ENCODE assay signal across 16 mouse cellular contexts in genomic region chr14:34190361-34190760, GRCm38 (mm10). TPM values are rescaled to one million over a fixed set of nuclear protein-coding genes. Genes with fewer than 3 reads are reported as not detected.
DNase-seq lines count a peak whose midpoint lies in the region; ATAC-seq lines count a peak whose summit lies in the region.
"Had no signal": no experiment of that assay in that cellular context is flagged by ENCODE, and none has a peak within 500 bp of the region (broad histone marks: within the 10 kb centered on the region; RNA-seq: fewer than 3 reads in every experiment).

No protein-coding gene starts in this region.

- H3K4me3 ChIP-seq in heart, embryonic 12.5 days = no peak overlapping the region
- H3K4me3 ChIP-seq: forebrain, embryonic 10.5 days had no signal

- no peak overlapping the region for H3K9ac ChIP-seq in heart, embryonic 12.5 days
- H3K9ac ChIP-seq: hindbrain, embryonic 14.5 days had no signal

- no peak overlapping the region for H3K4me2 ChIP-seq in heart, embryonic 12.5 days
- H3K4me2 ChIP-seq: hindbrain, embryonic 14.5 days had no signal

- intact Hi-C loops in heart, postnatal 36 days (cut with DNase I) = no loop called here

- no peaks in the 10 kb centered on the region for H3K36me3 ChIP-seq in heart, embryonic 12.5 days
- H3K36me3 ChIP-seq: forebrain, embryonic 10.5 days had no signal

- ATAC-seq in heart, embryonic 12.5 days (ENCODE audit: insufficient number of reproducible peaks, low FRiP score) = peak; percentile 88
- ATAC-seq in erythroid progenitor cell, adult 5-6 weeks (replicated peaks; ENCODE audit: low FRiP score, poor library complexity, severe bottlenecking) = peak; percentile 65; the same call in 1 of the 2 replicates
- ATAC-seq: CD4-positive, CD25-positive, alpha-beta regulatory T cell, adult 4 months had no signal

- peaks cover 8% of the 10 kb centered on the region for H3K4me1 ChIP-seq in heart, embryonic 12.5 days (replicated peaks)
- H3K4me1 ChIP-seq: forebrain, embryonic 10.5 days had no signal

- no peak for DNase-seq in heart, postnatal 36 days
- DNase-seq in adrenal gland, adult 8-10 months = peak; percentile 62
- DNase-seq in left cerebral cortex, adult 11 months (ENCODE audit: low spot score) = no peak
- no peak for DNase-seq in cerebellum, adult 9-11 months
- no peak for DNase-seq in ovary, postnatal 10 days (ENCODE audit: low spot score)
- DNase-seq in layer of hippocampus, adult 8-10 months (ENCODE audit: low spot score in 2 of 2) = no peak
- DNase-seq: kidney, adult 8-10 months; right cerebral cortex, postnatal 25 days; thymus, adult 18-20 months had no signal

- H3K27me3 ChIP-seq in heart, embryonic 12.5 days (replicated peaks) = peaks cover 6% of the 10 kb centered on the region; the same call in 1 of the 2 replicates

- no peak overlapping the region for H3K27ac ChIP-seq in heart, embryonic 12.5 days (ENCODE audit: poor library complexity, severe bottlenecking)
- H3K27ac ChIP-seq: forebrain, embryonic 10.5 days; hindbrain, embryonic 14.5 days had no signal

- 54% methylated on average over 7 of the region's 7 CpGs for WGBS in heart, embryonic 12.5 days

- no peaks in the 10 kb centered on the region for H3K9me3 ChIP-seq in heart, embryonic 12.5 days (replicated peaks)
- H3K9me3 ChIP-seq: forebrain, embryonic 10.5 days had no signal

RNA-seq across cellular contexts. Expression of gene Gprin2, which starts 11.1 kb away (rescaled TPM):
- 0.27 and 0.80 TPM in 2 replicates for polyA plus RNA-seq in heart, embryonic 12.5 days (2016; fragmentation: Nextera tagmentation; extraction: Ambion mirVana)
- under 1 TPM; 0.08 to 0.17 TPM for total RNA-seq in heart, postnatal 36 days (2021)
- total RNA-seq in adrenal gland, adult 8-10 months (2022) = 1 to 10 TPM; 3.6 to 7.1 (median 4.7) TPM
- not detected in 2 replicates for total RNA-seq in erythroid progenitor cell, adult 5-6 weeks (2015; ENCODE audit: low replicate concordance)
- not detected in 2 replicates for total RNA-seq in erythroid progenitor cell, adult 5-6 weeks (2017; ENCODE audit: low replicate concordance)
- 1 to 10 TPM; 1.2 to 3.0 (median 2.2) TPM for total RNA-seq in layer of hippocampus, adult 8-10 months (2022)

RNA-seq across cellular contexts. Expression of gene Syt15, which starts 29.0 kb away (rescaled TPM):
- 0.26 and 0.72 TPM in 2 replicates for polyA plus RNA-seq in heart, embryonic 12.5 days (2016; fragmentation: Nextera tagmentation; extraction: Ambion mirVana)
- under 1 TPM; 0.65 to 0.92 TPM for total RNA-seq in heart, postnatal 36 days (2021)
- under 1 TPM; 0.15 to 0.38 (median 0.30) TPM for total RNA-seq in adrenal gland, adult 8-10 months (2022)
- not detected in 2 replicates for total RNA-seq in erythroid progenitor cell, adult 5-6 weeks (2015; ENCODE audit: low replicate concordance)
- total RNA-seq in erythroid progenitor cell, adult 5-6 weeks (2017; ENCODE audit: low replicate concordance) = not detected in 2 replicates
- total RNA-seq in layer of hippocampus, adult 8-10 months (2022) = under 1 TPM; 0.43 to 1.00 (median 0.59) TPM

RNA-seq across cellular contexts. Expression of gene Npy4r, which starts 38.1 kb away (rescaled TPM):
- 0.19 and 0.22 TPM in 2 replicates for polyA plus RNA-seq in heart, embryonic 12.5 days (2016; fragmentation: Nextera tagmentation; extraction: Ambion mirVana)
- under 1 TPM; 0.14 TPM for total RNA-seq in heart, postnatal 36 days (2021)
- total RNA-seq in adrenal gland, adult 8-10 months (2022) = under 1 TPM in 1 of 4 experiments, not detected in 3; 0.07 TPM
- total RNA-seq in erythroid progenitor cell, adult 5-6 weeks (2015; ENCODE audit: low replicate concordance) = not detected in 2 replicates
- total RNA-seq in erythroid progenitor cell, adult 5-6 weeks (2017; ENCODE audit: low replicate concordance) = not detected in 2 replicates
- total RNA-seq in layer of hippocampus, adult 8-10 months (2022) = not detected
- total RNA-seq: left cerebral cortex, postnatal 10 days had no signal
- polyA plus RNA-seq: CD4-positive, CD25-positive, alpha-beta regulatory T cell, adult 4 months; forebrain, embryonic 10.5 days; liver, adult 2 months had no signal
